Mouse (Mus musculus) spleen, adult 2 months (tissue): Measurements from ENCODE around the gene Eif4g3.

ENCODE experiments used
- CTCF ChIP-seq: fragments of 200-500 bp; IDR thresholded peaks from 2 replicates; pipeline ENCODE4 v1.5.1; 2011; ENCODE audit warnings: mild to moderate bottlenecking, inconsistent platforms; ENCODE audit not compliant: insufficient read depth, insufficient read length, insufficient replicate concordance; ENCODE audit errors: extremely low read depth
- POLR2A ChIP-seq: fragments of 200-500 bp; IDR thresholded peaks from 2 replicates; pipeline ENCODE4 v1.6.1; 2011; ENCODE audit warnings: low read depth, low read length, inconsistent platforms

DNA sequence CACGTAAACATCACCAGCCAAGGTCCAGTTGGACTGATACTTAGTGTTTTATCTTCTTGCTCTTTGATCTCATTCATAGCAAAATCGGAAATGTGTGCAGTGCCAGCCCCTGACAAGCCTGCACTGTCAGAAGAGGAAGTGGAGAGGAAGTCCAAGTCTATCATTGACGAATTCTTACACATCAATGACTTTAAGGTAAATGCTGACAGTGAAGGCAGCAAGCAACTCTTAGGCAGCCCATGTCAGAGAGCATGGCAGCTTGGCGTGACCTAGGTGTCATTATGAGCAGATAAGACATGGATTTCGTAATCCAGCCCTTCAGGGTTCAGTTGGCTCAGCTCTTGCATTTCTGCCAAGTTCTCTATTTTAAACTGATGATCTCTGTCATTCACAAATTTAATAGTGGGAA, 191.8 kb downstream of the Eif4g3 start:
- TF ChIP-seq CTCF, result no peak
- no peak for TF ChIP-seq POLR2A
